ENCODE assay signal across 15 mouse cellular contexts in genomic region chr4:98654419-98654821, GRCm38 (mm10).
DNase-seq lines count a peak whose midpoint lies in the region; ATAC-seq lines count a peak whose summit lies in the region.
"Had no signal": no experiment of that assay in that cellular context is flagged by ENCODE, and none has a peak within 500 bp of the region (broad histone marks: within the 10 kb centered on the region; RNA-seq: fewer than 3 reads in every experiment).

No protein-coding gene starts in this region.

- no peak overlapping the region for H3K27ac ChIP-seq in limb, embryonic 11.5 days (replicated peaks; ENCODE audit: low read depth, low read length)
- H3K27ac ChIP-seq in limb, embryonic 10.5 days = no peak overlapping the region
- H3K27ac ChIP-seq in limb, embryonic 13.5 days = no peak overlapping the region
- no peak overlapping the region for H3K27ac ChIP-seq in liver, embryonic 12.5 days
- H3K27ac ChIP-seq: embryonic facial prominence, embryonic 13.5 days; gastrocnemius, adult 2 months; limb, embryonic 15.5 days had no signal

- H3K27me3 ChIP-seq in limb, embryonic 11.5 days (ENCODE audit: control insufficient read depth, insufficient read depth, low read length) = no peaks in the 10 kb centered on the region
- H3K27me3 ChIP-seq in limb, embryonic 10.5 days (ENCODE audit: low read depth, poor library complexity, severe bottlenecking) = no peaks in the 10 kb centered on the region
- no peaks in the 10 kb centered on the region for H3K27me3 ChIP-seq in limb, embryonic 13.5 days
- H3K27me3 ChIP-seq in liver, embryonic 12.5 days (replicated peaks) = no peaks in the 10 kb centered on the region
- H3K27me3 ChIP-seq: embryonic facial prominence, embryonic 13.5 days; heart, embryonic 12.5 days; limb, embryonic 15.5 days had no signal

- H3K9me3 ChIP-seq in limb, embryonic 11.5 days (ENCODE audit: control insufficient read depth, low read length) = no peaks in the 10 kb centered on the region
- no peaks in the 10 kb centered on the region for H3K9me3 ChIP-seq in limb, embryonic 10.5 days (replicated peaks)
- no peaks in the 10 kb centered on the region for H3K9me3 ChIP-seq in limb, embryonic 13.5 days
- H3K9me3 ChIP-seq in liver, embryonic 12.5 days (replicated peaks) = no peaks in the 10 kb centered on the region
- H3K9me3 ChIP-seq: embryonic facial prominence, embryonic 13.5 days; heart, embryonic 12.5 days; limb, embryonic 15.5 days had no signal

- DNase-seq in limb, embryonic 11.5 days (ENCODE audit: low spot score) = no peak
- DNase-seq in limb, embryonic 10.5 days (ENCODE audit: low spot score) = no peak
- DNase-seq in cerebellum, adult 18-20 months = peak; percentile 80 to 87
- peak; percentile 21 for DNase-seq in embryo, embryonic 10.5 days (ENCODE audit: low spot score)
- no peak for DNase-seq in kidney, postnatal 14 days
- no peak for DNase-seq in kidney, adult 9 months
- DNase-seq: gastrocnemius, adult 2 months; right cerebral cortex, adult 18-20 months; thymus, postnatal 14 days had no signal

- ATAC-seq in limb, embryonic 11.5 days (ENCODE audit: insufficient number of reproducible peaks, low FRiP score, low TSS enrichment, low read depth) = peak; percentile 57
- peak; percentile 21; the same call in 1 of the 2 replicates for ATAC-seq in limb, embryonic 13.5 days (ENCODE audit: low FRiP score, low read depth)
- ATAC-seq in liver, embryonic 12.5 days = no peak

- H3K9ac ChIP-seq in limb, embryonic 11.5 days (ENCODE audit: low read length) = no peak overlapping the region
- no peak overlapping the region for H3K9ac ChIP-seq in limb, embryonic 13.5 days
- H3K9ac ChIP-seq in liver, embryonic 12.5 days = no peak overlapping the region
- H3K9ac ChIP-seq: embryonic facial prominence, embryonic 13.5 days; heart, embryonic 12.5 days; limb, embryonic 15.5 days had no signal

- H3K4me3 ChIP-seq in limb, embryonic 11.5 days (ENCODE audit: low read depth, low read length) = no peak overlapping the region
- H3K4me3 ChIP-seq in limb, embryonic 10.5 days = no peak overlapping the region
- H3K4me3 ChIP-seq in limb, embryonic 13.5 days = no peak overlapping the region
- H3K4me3 ChIP-seq in liver, embryonic 12.5 days = no peak overlapping the region
- H3K4me3 ChIP-seq: embryonic facial prominence, embryonic 13.5 days; gastrocnemius, adult 2 months; heart, embryonic 12.5 days; limb, embryonic 15.5 days; myocyte had no signal

- no peak overlapping the region for H3K4me2 ChIP-seq in limb, embryonic 11.5 days (ENCODE audit: low read depth, severe bottlenecking)
- no peak overlapping the region for H3K4me2 ChIP-seq in limb, embryonic 13.5 days (replicated peaks)
- H3K4me2 ChIP-seq in liver, embryonic 12.5 days = no peak overlapping the region
- H3K4me2 ChIP-seq: embryonic facial prominence, embryonic 13.5 days; heart, embryonic 12.5 days; limb, embryonic 15.5 days had no signal

- H3K36me3 ChIP-seq in limb, embryonic 11.5 days (ENCODE audit: control insufficient read depth, insufficient read depth, low read length) = no peaks in the 10 kb centered on the region
- no peaks in the 10 kb centered on the region for H3K36me3 ChIP-seq in limb, embryonic 10.5 days
- H3K36me3 ChIP-seq in limb, embryonic 13.5 days = peaks cover 9% of the 10 kb centered on the region; the same call in 1 of the 2 replicates
- no peaks in the 10 kb centered on the region for H3K36me3 ChIP-seq in liver, embryonic 12.5 days
- H3K36me3 ChIP-seq: embryonic facial prominence, embryonic 13.5 days; heart, embryonic 12.5 days; limb, embryonic 15.5 days had no signal

- H3K4me1 ChIP-seq in limb, embryonic 11.5 days (ENCODE audit: control insufficient read depth, insufficient read depth, low read length) = 0 out of 2 replicates have a peak, but pooled peaks cover 3% of the 10 kb centered on the region
- peaks cover 16% of the 10 kb centered on the region for H3K4me1 ChIP-seq in limb, embryonic 10.5 days
- peaks cover 43% of the 10 kb centered on the region for H3K4me1 ChIP-seq in limb, embryonic 13.5 days
- H3K4me1 ChIP-seq in liver, embryonic 12.5 days = no peaks in the 10 kb centered on the region
- H3K4me1 ChIP-seq: embryonic facial prominence, embryonic 13.5 days had no signal

- 16% methylated on average over 2 of the region's 2 CpGs for WGBS in limb, embryonic 11.5 days
- WGBS in limb, embryonic 10.5 days = 13% methylated on average over 2 of the region's 2 CpGs
- WGBS in limb, embryonic 13.5 days = 20% methylated on average over 2 of the region's 2 CpGs
- WGBS in liver, embryonic 12.5 days (ENCODE audit: insufficient replicate concordance) = 53% methylated on average over 2 of the region's 2 CpGs

Comparison
In these comparisons a context has a peak if more than half of its experiments do, and no peak if none do; other contexts are left out.
1. DNase-seq: peak in cerebellum, adult 18-20 months (2 of 2) and embryo, embryonic 10.5 days (single experiment); none in limb, embryonic 11.5 days (single experiment), limb, embryonic 10.5 days (single experiment), kidney, postnatal 14 days (single experiment) and kidney, adult 9 months (single experiment).